Mouse (Mus musculus): ENCODE data around the gene Naga. TPM values are rescaled to one million over a fixed set of nuclear protein-coding genes. Genes with fewer than 3 reads are reported as not detected.
"Not testable (repeated sequence)": the region's sequence is repeated elsewhere in the genome, so short reads cannot be mapped to it uniquely, and the experiment has no call there.

The Naga gene
- 10 to 100 TPM; 40.0 to 41.1 TPM for total RNA-seq (2021)

DNA sequence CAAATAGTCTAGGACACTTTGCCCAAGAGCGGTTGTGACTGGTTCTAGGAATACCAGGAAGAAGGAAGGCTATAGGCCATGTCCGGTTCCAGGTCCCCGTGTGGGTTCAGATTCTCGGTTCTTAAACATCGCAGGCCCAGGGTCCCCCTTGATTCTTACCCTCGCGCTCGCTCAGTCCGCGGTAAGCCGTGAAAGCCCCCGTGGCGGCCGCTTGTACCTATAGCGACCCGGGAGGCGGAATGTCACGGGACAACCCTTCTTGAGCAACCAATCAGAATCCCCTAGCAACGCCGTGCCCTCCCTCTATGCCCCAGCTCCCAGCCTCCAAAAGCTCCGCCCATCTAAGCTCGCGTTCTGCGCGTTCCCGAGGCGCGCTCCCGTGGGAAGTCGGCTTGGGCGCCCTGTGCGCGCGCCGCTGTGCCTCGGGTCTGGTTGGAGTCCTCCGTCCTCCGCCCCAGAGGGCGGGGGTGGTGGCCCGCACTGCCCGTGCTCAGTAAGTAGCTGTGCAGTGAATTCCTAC is at the start of gene Naga, which contains the start of the genes Pheta2 and Smdt1:
Gene Naga (minus strand): TSS at position 333 of the 520 bp plus-strand sequence.
Gene Pheta2 (plus strand): TSS at position 350 of the 520 bp plus-strand sequence.
Gene Smdt1 (plus strand): TSS at position 367 of the 520 bp plus-strand sequence.
- DNase-seq = peak; percentile 98

DNA sequence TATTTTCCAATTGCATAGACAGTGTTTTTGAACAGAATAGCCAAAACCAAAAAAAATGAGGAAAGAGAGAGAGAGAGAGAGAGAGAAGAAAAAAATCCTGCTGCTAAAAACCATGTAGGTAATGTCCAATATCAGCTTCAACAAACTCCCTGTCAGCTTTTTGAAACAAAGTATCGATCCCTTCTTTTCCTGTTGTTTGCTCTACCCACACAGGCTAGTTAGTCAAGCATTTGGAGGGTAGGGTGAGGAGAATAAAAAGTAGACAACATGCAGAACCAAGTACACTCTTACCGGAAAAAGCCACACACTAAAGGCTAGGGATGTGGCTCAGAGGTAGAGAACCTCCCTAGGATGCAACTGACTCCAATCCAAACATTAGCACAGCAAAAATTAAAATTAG is 47.0 kb upstream of the Naga start:
- DNase-seq = no peak

GRCm38 (mm10) chr15:82382441-82382840 is 43.7 kb upstream of the Naga start:
- DNase-seq = no peak

DNA sequence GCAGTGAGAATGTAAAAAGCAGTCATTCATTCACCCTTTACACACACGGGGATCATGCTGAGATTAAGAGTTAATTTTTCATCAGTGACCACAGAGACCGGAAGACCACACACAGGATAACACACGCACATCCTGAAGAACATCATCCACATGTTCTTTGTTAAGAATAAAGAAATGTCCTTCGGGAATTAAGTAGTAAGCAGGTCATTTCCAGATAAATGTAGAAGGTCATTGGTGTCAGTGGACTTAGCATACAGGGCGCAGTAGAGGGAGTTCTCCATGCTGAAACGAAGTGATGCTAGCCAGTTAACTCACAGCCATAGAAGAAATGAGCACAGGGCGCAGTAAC is 42.0 kb upstream of the Naga start:
- DNase-seq = no peak

DNA sequence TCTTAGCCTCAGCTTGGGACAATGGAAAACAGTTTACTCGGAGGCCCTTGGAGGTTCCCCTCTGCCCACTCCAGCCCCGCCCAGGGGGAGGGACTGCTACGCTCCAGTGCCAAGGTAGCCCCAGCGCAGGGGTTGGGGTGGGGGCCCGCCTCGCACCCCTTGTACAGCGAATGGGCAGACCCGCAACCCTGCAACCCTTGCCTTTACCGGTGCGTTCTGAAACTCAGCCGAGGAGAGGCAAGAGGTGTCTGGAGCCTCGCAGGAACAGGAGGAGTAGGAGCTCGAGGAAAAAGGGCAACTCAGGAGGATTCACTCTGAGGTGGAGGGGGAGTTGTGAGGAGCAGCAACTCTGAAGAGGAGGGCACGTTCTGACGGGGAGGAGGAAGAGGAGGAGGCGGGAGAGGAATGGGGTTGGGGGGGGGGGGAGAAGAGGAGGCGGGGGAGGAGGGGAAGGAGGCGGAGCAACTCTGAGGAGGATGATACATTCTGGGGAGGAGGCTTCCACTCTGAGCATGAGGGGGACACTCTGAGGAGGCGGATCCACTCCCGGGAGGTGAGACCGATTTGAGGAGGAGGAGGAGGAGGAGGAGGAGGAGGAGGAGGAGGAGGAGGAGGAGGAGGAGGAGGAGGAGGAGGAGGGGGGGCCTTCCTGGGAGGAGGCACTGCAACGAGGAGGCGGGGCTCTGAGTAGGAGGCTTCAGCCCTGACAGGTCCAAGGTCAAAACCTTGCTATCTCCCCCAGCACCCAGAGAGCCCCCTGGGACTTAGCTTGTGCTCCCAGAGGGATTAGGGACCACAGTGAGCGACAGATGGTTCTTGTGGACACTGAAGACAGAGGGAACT is 41.4 kb upstream of the Naga start, which contains the start of gene Cyp2d22:
Gene Cyp2d22 (minus strand): TSS at position 390 of the 843 bp plus-strand sequence.
- DNase-seq = peak; percentile 64

DNA sequence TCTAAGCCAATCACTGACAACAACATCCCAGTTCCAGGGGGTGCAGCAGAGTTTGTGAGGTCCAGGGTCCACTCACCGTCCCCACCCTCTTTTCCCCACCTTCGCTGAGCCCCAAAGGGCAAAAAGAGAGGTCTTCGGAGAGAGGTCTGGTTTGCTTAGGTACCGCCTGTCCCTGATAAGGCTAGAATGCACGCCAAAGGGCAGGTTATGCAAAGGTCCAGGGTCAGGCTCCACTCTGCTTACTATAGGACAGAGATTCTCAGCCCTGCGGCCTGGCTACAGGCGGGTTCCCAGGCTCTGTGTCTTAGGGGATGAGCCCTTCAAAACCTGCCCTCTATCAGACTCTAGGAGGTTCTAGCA is 40.8 kb upstream of the Naga start:
- DNase-seq = no peak

DNA sequence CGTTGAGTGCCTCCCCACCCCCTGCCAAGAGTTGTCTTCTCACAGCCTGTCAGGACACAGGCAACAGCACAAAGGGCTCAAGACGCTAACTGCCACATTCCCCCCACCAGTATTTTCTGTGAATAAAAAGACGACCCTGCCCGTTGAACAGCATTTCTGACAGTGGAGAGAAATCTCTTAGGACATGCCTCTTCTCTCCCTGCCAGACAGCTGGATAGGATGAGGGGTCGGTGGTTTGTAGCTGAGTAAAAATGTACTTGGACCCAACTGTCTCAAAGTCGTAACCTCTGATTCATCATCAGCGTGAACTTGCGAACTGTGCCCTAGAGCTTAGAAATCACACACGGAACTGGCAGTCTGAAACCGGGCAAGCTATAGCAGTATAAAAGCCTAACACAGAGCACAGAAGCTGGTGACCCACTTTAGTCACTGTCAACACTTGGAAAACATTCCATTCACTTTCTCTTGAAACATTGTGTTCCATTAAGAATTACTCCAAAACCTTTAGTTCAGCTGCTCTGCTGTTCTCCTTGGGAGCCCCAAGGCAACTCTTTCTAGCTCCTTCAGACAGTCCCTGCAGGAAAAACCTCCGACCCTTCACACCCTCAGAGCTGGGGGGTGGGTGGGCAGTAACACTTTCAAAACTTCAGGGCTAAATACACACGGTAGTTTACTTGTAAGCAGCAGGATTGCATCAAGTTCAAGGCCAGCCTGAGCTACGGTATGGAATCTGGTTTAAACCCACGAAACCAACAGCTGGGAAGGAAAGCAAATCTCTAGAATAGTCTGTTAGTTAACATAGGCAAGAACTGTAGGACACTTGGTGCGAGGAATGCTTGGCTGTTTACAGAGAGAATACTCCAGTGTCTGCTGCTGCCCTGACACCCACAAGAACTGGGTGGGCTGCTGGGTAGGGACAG is 39.8 kb upstream of the Naga start:
- no peak for DNase-seq

DNA sequence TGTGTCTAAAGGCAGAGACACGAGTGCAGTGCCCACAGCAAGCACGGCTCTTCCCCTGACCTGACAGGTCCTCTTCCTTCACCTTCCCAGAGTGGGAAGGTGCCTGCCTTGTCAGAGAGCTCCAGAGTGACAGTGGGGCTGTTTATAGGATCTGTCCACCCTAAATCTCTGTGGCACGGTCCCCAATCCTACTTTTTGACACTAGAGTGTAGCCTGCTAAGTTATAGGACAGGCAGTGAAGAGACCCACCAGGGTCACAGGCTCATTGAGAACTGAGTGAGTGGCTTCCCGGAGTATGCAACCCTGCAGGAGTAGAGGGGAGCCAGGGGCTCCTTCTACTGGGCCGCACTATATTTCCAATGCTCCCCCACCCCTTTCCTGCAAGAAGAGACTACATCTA is 39.0 kb upstream of the Naga start:
- DNase-seq = no peak

- DNase-seq = peak; percentile 77
These were observed 37.8 kb upstream of the Naga start for GRCm38 (mm10) chr15:82376393-82377138.

GRCm38 (mm10) chr15:82375855-82376254 is 37.1 kb upstream of the Naga start:
- no peak for DNase-seq

- no peak for DNase-seq
These were observed 35.7 kb upstream of the Naga start for GRCm38 (mm10) chr15:82374437-82374836.

GRCm38 (mm10) chr15:82372991-82373390 is 34.3 kb upstream of the Naga start:
- DNase-seq = no peak

GRCm38 (mm10) chr15:82372446-82372845 is 33.7 kb upstream of the Naga start:
- no peak for DNase-seq

DNA sequence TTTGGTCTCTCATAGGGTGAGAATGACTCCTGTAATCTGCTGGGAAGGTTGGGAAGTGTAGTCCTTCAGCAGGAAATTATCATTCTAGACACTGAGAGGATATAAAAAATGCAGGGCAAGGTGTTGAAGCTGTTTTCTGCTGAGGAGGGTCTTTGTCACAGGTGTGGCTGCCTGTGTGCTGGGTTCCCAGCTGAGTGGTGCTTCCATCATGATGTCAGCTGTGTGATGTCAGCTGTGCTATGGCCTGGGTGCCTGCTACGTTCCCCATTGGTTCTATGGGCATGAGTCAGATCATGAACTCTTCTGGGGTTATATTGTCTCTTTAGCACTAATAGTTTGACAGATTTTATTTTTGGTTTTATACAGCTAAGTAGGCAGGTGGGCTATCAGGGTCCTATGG is 30.1 kb upstream of the Naga start:
- no peak for DNase-seq

DNA sequence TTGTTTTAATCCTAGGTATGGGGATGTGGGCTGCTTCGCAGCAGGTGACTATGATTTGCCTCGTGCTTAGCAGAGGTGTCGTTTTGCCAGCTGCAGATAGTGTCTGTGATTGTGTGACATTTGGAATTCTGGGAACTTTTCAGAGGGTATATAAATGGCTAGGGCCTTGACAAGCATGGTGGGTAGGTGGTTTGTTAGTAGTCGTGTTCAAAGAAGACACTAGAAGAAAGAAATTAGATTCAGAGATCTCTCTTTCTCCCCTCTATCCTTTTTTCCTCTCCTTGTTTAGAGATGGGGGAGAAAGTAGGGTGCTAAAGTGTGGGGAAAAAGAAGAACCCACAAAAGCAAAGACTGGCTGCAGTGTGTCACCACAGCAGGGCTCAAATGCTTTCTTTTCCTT is 29.4 kb upstream of the Naga start:
- no peak for DNase-seq

DNA sequence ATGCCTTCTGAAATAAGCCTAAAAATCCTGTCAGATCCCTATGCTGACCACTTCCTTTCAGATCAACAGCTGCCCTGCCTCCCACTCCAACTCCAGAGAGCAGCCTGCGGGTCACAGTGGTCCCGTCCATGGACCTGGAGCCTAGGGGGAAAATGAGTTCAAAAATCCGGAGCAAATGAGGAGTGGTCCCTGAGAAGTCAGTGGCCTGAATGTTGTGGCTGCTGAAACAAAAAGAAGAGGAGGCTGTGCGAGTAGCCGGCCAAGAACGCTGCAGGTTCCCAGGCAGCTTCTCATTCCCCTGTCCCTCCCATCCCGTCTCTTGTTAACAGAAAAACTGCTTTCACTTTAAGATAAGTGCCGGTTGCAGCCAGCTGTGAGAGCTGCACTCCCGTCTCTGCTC is 25.8 kb upstream of the Naga start:
- DNase-seq = not testable (repeated sequence)

- DNase-seq = peak; percentile 2
These were observed 25.1 kb upstream of the Naga start for GRCm38 (mm10) chr15:82363801-82364200.

- DNase-seq = peak; percentile 32
These were observed 23.5 kb upstream of the Naga start for GRCm38 (mm10) chr15:82362234-82362633.

DNA sequence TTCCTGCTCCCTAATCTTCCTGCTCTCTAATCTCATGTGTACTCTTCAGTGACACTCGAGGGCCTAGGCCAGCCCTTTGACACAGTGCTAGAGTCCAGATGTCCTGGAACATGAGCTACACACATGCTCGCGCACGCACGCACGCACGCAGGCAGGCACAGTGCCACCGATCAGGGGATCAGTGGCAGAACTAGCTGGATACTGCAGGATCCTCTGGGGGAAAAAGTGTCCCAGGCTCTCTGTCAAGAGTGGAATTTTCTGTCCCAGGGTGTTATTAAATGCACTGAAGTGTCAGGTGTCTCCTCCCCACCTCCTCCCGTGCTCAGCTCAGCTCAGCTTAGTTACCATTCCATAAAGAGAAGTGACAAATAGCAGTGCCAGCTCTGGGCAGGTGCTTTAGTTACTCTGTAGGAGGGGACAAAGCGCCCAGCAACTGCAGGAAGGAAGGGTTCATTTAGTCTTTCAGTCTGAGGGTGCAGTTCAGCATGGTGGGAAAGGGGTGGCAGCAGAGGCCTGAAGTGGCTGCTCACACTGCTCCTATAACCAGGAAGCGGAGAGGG is 22.8 kb upstream of the Naga start:
- peak; percentile 39 for DNase-seq

DNA sequence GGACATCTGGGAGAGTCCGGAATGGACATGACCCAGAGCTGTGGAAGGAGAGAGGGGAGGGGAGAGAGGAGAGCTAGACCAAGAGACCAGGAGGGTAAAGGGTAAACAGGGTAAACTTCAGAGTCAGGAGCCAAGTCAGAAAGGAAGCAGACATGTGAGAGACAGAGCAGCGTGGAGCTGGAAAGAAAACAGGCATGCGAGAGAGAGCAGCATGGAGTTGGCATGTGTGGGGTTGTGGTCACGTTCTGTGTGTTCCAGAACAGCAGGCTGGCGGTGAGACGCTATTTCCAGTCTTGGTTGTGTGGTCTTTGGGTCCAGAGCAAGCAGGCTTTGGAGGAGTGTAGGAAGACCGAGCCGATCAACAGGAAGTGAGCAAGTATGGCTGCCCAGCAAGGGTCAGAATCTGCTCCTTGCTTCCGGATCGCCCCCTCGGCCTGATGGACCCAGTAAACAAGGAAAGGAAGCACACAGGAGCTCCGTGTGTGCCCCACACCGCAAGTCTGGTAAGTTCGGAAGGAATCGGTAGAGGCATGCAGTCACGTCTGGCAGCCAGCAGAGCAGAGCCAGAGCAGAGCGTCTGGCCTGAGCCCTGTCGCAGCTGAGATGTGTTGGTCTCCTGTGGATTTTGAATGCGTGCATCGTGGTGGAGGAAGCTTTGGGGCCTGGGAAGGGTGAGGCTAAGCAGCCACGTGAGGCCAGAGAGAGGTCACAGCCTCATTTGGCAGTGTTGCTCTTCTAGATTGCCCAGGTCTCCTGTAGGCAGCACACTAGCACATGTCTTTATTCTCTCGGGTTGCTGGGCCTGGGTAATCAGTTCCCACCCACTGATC is 19.9 kb upstream of the Naga start:
- DNase-seq = no peak
